Mouse (Mus musculus) embryonic stem cell, embryonic (primary cell): ENCODE measurements around the gene Lcn6.
"Not testable (repeated sequence)": the region's sequence is repeated elsewhere in the genome, so short reads cannot be mapped to it uniquely, and the experiment has no call there.

Experiments used
- CTCF ChIA-PET, 4 experiments: fragments of 300-600 bp in 2 of 4; fragments of 350-600 bp in 2 of 4; sonication (Branson Sonifier 250); formaldehyde crosslinking; loops; one replicate each; lab custom pipeline; 2022; ENCODE audit warnings: inconsistent platforms in 2 of 4; lab: Charles Lee
- POLR2A ChIA-PET, 4 experiments: fragments of 300-600 bp in 2 of 4; fragments of 350-600 bp in 2 of 4; sonication (Branson Sonifier 250); formaldehyde crosslinking; loops; one replicate each; lab custom pipeline; 2022; ENCODE audit warnings: antibody characterized with exemption in 4 of 4, inconsistent platforms in 1 of 4; lab: Charles Lee

Gene Lcn6

GRCm38 (mm10) chr2:25686941-25687340 is 10.4 kb downstream of the Lcn6 start:
- ChIA-PET CTCF (interaction anchor here (0.6 to 1.1 kb wide), 11 partner anchors 9 to 722 kb away, joined by 3 to 12 read pairs (median 4); no protein-coding TSS in a partner anchor), POLR2A (interaction anchor here in 3 of 4 experiments (0.7 to 1.5 kb wide), 5 partner anchors 8 to 891 kb away, joined by 3 to 10 read pairs (median 3); partner anchors contain the start of gene Bmyc (in 1 of the 3))

GRCm38 (mm10) chr2:25694605-25695004 is 18.0 kb downstream of the Lcn6 start:
- ChIA-PET CTCF (interaction anchor here (0.6 to 3.5 kb wide), 33 partner anchors 9 to 459 kb away, joined by 3 to 26 read pairs (median 4); partner anchors contain the start of genes Bmyc (in 3 of the 4), Ajm1 (in 2 of the 4) and Lcn10 (in 1 of the 4)), POLR2A (interaction anchor here in 3 of 4 experiments (0.6 to 4.2 kb wide), 7 partner anchors 8 to 21 kb away, joined by 3 to 25 read pairs (median 5); partner anchors contain the start of gene Bmyc (in 3 of the 3))

GRCm38 (mm10) chr2:25696951-25697350 is 20.4 kb downstream of the Lcn6 start:
- CTCF ChIA-PET = interaction anchor here in 3 of 4 experiments (0.9 to 3.5 kb wide), 3 partner anchors 11 to 116 kb away, joined by 3 to 24 read pairs (median 3); partner anchors contain the start of genes Ajm1 (in 2 of the 3) and Bmyc (in 1 of the 3)

GRCm38 (mm10) chr2:25698696-25699095 is 22.1 kb downstream of the Lcn6 start:
- ChIA-PET CTCF (no interaction called here), POLR2A (no interaction called here)

More at GRCm38 (mm10) chr2:25696951-25697350, 20.4 kb downstream of the Lcn6 start:
- POLR2A ChIA-PET = interaction anchor here in 2 of 4 experiments (0.5 to 4.2 kb wide), 3 partner anchors 10 to 1215 kb away, joined by 3 to 25 read pairs (median 6); partner anchors contain the start of gene Bmyc (in 2 of the 2)

- CTCF ChIA-PET = not testable (repeated sequence)
These were observed 23.2 kb downstream of the Lcn6 start, which contains the start of gene Obp2a for GRCm38 (mm10) chr2:25699743-25700142. Gene Obp2a (plus strand): TSS chr2:25700043.

GRCm38 (mm10) chr2:25701001-25701400 is 24.4 kb downstream of the Lcn6 start:
- CTCF ChIA-PET = no interaction called here
- POLR2A ChIA-PET = interaction anchor here in 1 of 4 experiments (1.2 kb wide), 1 partner anchor 9 kb away, joined by 3 read pairs; no protein-coding TSS in a partner anchor

More at GRCm38 (mm10) chr2:25699743-25700142, 23.2 kb downstream of the Lcn6 start, which contains the start of gene Obp2a:
- POLR2A ChIA-PET = not testable (repeated sequence)

DNA sequence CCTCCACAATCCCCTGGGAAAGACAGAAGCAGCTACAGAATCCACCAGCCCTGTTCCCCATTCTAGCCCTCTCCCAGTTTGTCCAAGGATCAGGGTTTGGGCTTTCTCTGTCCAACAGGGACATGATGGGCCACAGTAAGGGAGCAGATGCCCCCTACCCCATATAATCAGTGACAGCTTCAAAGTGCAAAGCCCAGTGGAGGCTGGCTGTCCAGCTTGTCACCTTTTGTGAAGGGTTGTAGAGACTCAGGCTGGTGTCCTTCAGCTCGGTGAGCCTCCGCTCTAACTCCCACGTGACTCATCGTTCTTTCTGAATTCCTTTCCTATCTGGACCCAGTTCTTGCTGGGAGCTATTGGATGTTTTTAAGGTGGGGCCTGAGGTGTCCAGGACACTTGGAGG is 27.1 kb downstream of the Lcn6 start:
- POLR2A ChIA-PET = interaction anchor here in 1 of 4 experiments (1.7 kb wide), 1 partner anchor 9 kb away, joined by 7 read pairs; no protein-coding TSS in a partner anchor
- CTCF ChIA-PET = interaction anchor here (1.0 to 1.9 kb wide), 5 partner anchors 9 to 10 kb away, joined by 3 to 7 read pairs (median 4); no protein-coding TSS in a partner anchor

- CTCF ChIA-PET = interaction anchor here (0.8 to 3.6 kb wide), 11 partner anchors 9 to 447 kb away, joined by 3 to 26 read pairs (median 5); partner anchors contain the start of gene Abca2 (in 1 of the 4)
- POLR2A ChIA-PET = interaction anchor here in 3 of 4 experiments (0.6 to 4.4 kb wide), 26 partner anchors 9 to 865 kb away, joined by 3 to 25 read pairs (median 3); partner anchors contain the start of genes Camsap1 (in 1 of the 3), Cysrt1 (in 1 of the 3), Kcnt1 (in 1 of the 3) and Rnf208 (in 1 of the 3)
These were observed 30.3 kb downstream of the Lcn6 start, which contains the start of gene Bmyc for GRCm38 (mm10) chr2:25706643-25707481. Gene Bmyc (plus strand): TSS chr2:25706739.

DNA sequence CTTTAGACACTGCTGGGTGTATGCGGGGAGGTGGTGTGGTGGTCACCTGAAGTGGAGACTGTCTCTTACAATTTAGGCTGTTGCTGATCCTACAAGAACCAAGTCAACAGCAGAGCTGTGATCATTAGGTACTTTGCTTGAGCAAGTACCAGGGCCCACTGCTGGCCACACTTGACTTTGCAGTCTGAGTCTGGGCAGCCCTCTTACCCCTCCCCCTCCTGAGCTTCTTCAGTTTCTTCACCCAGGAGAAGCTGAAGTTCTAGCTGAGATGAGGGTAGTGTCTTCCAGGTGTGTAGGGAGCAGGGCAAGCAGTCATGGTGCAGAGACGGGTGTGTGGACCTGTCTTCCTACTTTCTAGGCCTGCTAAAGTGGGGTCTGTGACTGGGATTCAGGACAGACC is 31.5 kb downstream of the Lcn6 start:
- ChIA-PET POLR2A (interaction anchor here (0.5 to 4.4 kb wide), 11 partner anchors 12 to 349 kb away, joined by 3 to 25 read pairs (median 4); partner anchors contain the start of genes Kcnt1 (in 1 of the 4) and Rabl6 (in 1 of the 4)), CTCF (interaction anchor here (0.5 to 3.6 kb wide), 13 partner anchors 8 to 446 kb away, joined by 3 to 26 read pairs (median 4); partner anchors contain the start of gene Ajm1 (in 1 of the 4))

DNA sequence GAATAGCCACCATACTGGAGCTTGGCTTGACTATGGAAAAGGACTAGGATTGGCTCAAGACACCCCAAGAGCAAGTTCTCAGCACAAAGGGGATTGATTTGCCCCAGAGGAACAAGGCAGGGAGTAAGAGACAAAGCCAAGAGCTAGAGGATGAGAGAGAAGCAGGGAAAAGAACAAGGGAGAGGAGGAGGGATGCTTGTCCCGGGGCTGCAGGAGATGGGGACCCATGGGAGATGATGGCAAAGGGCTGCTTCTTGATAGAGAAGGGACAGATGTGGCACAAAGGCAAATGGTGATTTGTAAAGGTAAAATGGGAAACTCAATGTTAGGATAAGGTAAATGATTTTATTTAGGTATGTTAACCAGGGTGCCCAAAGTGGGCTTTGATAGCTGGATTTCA is 32.5 kb downstream of the Lcn6 start:
- ChIA-PET POLR2A (interaction anchor here in 2 of 4 experiments (1.0 to 4.4 kb wide), 4 partner anchors 13 to 154 kb away, joined by 3 to 25 read pairs (median 12); partner anchors contain the start of genes Kcnt1 (in 1 of the 2) and Rabl6 (in 1 of the 2)), CTCF (interaction anchor here in 1 of 4 experiments (3.4 kb wide), 1 partner anchor 14 kb away, joined by 24 read pairs; no protein-coding TSS in a partner anchor)

GRCm38 (mm10) chr2:25709791-25710190 is 33.2 kb downstream of the Lcn6 start:
- POLR2A ChIA-PET = interaction anchor here in 1 of 4 experiments (0.7 kb wide), 1 partner anchor 746 kb away, joined by 3 read pairs; no protein-coding TSS in a partner anchor
- CTCF ChIA-PET = not testable (repeated sequence)

DNA sequence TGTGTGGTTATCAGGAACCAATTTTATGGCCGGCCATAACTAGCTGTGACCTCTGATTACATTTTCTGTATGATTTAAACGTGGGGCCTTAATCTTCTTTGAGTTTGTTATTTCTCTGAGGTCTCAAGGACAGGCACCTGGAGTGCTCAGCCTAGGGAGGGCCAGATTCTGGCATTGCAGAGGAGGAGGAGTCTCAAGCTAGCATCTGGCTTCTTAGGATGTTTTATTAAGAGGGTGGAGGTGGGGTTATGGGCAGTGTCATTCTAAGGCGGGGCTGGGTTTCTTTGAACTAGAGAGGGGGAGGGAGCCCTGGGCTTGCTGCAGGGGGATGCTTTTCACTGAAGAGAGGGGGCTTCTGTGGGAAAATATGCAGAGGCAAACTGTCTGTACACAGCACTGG is 35.1 kb downstream of the Lcn6 start:
- POLR2A ChIA-PET = interaction anchor here in 2 of 4 experiments (0.6 to 0.7 kb wide), 3 partner anchors 38 to 627 kb away, joined by 3 to 8 read pairs (median 8); no protein-coding TSS in a partner anchor
- CTCF ChIA-PET = interaction anchor here in 1 of 4 experiments (0.6 to 0.8 kb wide), 2 partner anchors 584 to 734 kb away, joined by 3 read pairs; no protein-coding TSS in a partner anchor

GRCm38 (mm10) chr2:25717222-25717621 is 40.6 kb downstream of the Lcn6 start:
- CTCF ChIA-PET = no interaction called here
- POLR2A ChIA-PET = no interaction called here
